Mouse (Mus musculus): ENCODE measurements around the gene Tubb3.
"Not testable (repeated sequence)": the region's sequence is repeated elsewhere in the genome, so short reads cannot be mapped to it uniquely, and the experiment has no call there.

The Tubb3 gene

GRCm38 (mm10) chr8:123431616-123432365 lies 20.6 kb downstream of the Tubb3 start:
- ATAC-seq (ENCODE audit: low TSS enrichment): no peak

- no peak for ATAC-seq (ENCODE audit: low TSS enrichment)
These were observed 21.2 kb downstream of the Tubb3 start for GRCm38 (mm10) chr8:123432381-123432780.

DNA sequence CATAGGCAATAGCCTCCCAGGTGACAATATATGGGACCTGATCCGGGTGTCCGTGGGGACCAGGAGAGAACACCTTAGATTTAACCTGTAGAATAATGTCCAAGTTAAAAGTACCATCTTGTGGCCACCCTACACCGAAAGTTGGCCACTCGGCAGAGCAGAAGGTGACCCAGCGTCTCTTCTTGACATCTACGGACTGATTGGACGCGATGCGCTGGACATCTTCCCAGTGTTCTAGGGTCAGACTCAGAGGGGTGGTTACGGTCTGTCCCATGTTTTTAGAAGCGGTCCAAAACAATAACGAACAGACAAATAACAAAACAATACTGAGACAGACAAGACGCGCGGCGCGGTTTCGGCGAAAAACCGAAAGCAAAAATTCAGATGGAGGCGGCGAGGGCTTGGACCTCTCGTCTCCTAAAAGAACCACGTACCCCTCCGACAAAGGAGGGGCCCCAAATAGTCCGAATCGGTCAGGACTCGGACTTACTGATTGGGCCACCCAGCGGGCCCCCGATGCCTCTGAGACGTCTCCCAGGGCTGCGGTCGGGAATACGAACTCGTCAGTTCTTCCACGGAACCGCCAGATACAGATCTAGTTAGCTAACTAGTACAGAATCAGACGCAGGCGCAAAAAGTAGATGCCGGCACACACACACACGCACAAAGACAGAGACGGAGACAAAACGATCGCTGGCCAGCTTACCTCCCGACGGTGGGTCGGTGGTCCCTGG lies 22.2 kb downstream of the Tubb3 start:
- not testable (repeated sequence) for ATAC-seq (ENCODE audit: low TSS enrichment)

- ATAC-seq (ENCODE audit: low TSS enrichment): no peak
These were observed 30.6 kb downstream of the Tubb3 start for GRCm38 (mm10) chr8:123441788-123442187.

GRCm38 (mm10) chr8:123442351-123442750 lies 31.1 kb downstream of the Tubb3 start:
- no peak for ATAC-seq (ENCODE audit: low TSS enrichment)

GRCm38 (mm10) chr8:123442871-123443575 lies 31.8 kb downstream of the Tubb3 start:
- ATAC-seq (ENCODE audit: low TSS enrichment): peak; percentile 96

- peak; percentile 16; the same call in 1 of the 2 replicates for ATAC-seq (ENCODE audit: low TSS enrichment)
These were observed 32.3 kb downstream of the Tubb3 start for GRCm38 (mm10) chr8:123443576-123443921.

DNA sequence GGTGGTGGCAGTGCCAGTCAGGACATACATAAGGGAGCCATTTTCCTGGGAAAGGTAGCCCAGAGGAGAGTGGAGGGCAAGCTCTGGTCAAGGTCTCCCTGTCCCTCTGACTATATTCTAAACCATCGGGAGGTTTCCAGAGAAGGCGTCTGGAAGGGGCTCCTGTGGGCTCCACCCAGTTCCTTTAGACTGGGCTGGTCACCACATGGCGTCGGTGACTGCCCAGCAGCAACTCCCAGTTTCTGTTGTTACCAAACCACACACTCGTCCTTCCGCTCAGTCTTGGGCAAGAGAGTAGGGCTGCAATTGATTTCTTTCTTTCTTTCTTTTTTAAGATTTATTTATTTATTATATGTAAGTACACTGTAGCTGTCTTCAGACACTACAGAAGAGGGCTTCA lies 32.9 kb downstream of the Tubb3 start:
- no peak for ATAC-seq (ENCODE audit: low TSS enrichment)

- no peak for ATAC-seq (ENCODE audit: low TSS enrichment)
These were observed 34.8 kb downstream of the Tubb3 start for GRCm38 (mm10) chr8:123445981-123446380.

- ATAC-seq (ENCODE audit: low TSS enrichment): no peak
These were observed 35.6 kb downstream of the Tubb3 start for GRCm38 (mm10) chr8:123446799-123447198.

- no peak for ATAC-seq (ENCODE audit: low TSS enrichment)
These were observed 39.6 kb downstream of the Tubb3 start for GRCm38 (mm10) chr8:123450783-123451182.

DNA sequence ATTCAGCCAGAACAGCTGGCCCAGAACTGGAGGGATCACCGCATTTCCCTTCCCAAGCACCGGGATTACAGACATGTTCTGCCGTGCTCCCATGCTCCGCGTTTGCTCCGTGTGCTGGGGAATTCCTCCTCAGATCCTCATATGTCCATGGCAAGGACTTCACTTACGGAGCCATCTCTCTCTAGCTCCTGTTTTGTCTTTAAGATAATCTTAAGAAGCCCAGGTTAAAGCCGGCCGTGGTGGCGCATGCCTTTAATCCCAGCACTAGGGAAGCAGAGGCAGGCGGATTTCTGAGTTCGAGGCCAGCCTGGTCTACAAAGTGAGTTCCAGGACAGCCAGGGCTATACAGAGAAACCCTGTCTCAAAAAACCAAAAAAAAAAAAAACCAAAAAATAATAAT lies 40.5 kb downstream of the Tubb3 start:
- ATAC-seq (ENCODE audit: low TSS enrichment): not testable (repeated sequence)

DNA sequence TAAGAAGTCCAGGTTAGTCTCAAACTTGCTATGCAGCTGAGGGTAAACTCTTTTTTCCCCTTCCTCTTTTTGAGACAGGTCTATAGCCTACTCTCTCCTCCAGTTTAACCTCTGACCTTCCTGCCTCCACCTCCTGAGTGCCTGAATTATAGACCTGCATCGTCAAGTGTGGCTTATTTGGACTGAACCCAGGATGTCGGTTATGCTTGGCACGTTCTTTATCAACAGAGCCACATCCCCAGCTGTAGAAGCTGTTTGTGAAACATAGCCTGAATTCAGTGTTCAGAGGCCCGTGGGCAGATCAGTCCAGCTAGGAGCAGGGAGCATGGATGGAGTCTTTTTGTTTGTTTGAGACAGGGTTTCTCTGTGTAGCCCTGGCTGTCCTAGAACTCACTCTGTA lies 40.9 kb downstream of the Tubb3 start:
- no peak for ATAC-seq (ENCODE audit: low TSS enrichment)

DNA sequence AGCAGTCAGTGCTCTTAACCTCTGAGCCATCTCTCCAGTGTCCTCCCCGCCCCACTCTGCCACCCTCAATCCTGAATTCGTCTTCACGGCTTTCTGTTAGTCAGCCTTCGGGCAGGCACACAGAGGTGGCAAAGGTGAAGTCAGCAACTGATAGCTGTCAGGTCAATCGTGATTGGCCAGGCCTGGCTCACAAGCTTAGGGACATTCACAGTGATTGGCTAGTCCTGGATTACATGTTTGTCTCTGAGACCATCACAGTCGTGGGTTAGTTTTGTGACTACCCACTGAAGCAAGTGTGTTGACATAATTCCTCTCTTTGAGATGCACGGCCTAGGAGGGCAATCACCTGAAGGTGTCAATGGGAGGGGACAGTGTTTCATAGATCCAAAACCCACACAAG lies 42.1 kb downstream of the Tubb3 start:
- ATAC-seq (ENCODE audit: low TSS enrichment): no peak

- ATAC-seq (ENCODE audit: low TSS enrichment): no peak
These were observed 42.7 kb downstream of the Tubb3 start for GRCm38 (mm10) chr8:123453951-123454350.

- no peak for ATAC-seq (ENCODE audit: low TSS enrichment)
These were observed 43.3 kb downstream of the Tubb3 start for GRCm38 (mm10) chr8:123454559-123454958.

DNA sequence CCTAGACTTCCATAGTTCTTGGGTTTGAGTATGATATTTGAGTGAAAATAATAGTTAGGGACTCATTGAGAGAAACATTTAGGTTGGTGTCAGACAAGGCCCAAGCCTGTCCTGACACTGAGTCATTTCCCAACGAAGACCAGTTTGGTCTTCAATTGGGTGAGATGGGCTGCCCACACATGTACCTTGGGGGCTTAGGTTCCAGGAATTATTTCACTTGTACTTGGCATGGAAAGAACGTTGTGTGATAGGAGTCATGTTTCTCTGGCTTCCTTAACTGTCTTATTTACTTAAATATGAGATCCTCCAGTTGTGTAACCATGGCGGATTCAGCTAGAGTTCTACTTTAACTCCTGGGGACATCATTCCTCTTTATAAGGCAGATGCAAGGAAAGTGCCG lies 52.4 kb downstream of the Tubb3 start:
- ATAC-seq (ENCODE audit: low TSS enrichment): no peak

DNA sequence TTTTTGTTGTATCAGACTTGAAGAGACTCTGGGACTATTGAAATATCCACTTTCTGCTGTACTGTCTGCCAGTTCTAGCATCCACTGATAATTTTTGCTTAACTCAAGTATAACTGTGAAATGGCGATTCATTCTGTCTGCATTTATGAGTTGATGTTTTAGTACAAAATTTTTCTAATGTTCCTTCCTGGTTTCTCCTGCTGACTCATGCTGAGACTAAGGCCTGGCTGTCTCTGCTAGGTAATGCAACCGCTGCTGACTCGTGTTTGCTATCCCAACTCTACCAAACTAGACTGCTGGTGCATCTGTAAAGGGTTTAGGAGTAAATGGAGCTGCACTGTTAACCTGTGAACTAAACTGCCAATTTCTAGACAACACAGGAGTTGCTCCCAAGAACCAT lies 56.3 kb downstream of the Tubb3 start:
- no peak for ATAC-seq (ENCODE audit: low TSS enrichment)
